Mouse (Mus musculus) hindbrain, embryonic 16.5 days (tissue): Measurements from ENCODE around the gene Slmap. TPM values are rescaled to one million over a fixed set of nuclear protein-coding genes. Genes with fewer than 3 reads are reported as not detected.
"Not testable (repeated sequence)": the region's sequence is repeated elsewhere in the genome, so short reads cannot be mapped to it uniquely, and the experiment has no call there.

Experiments used
- ATAC-seq: fragments of 200-750 bp; cut with Nextera tagmentation; 2 replicates; pipeline ENCODE4 v1.8.0; 2017; ENCODE audit warnings: moderate TSS enrichment, moderate library complexity
- H3K27ac ChIP-seq: fragments of 300-500 bp; sonication (generic); 2 replicates; pipeline ENCODE4 v1.5.1; 2014; ENCODE audit warnings: low read depth, mild to moderate bottlenecking, control low read depth, low read length, moderate library complexity
- H3K27me3 ChIP-seq: fragments of 300-500 bp; sonication (generic); replicated peaks from 2 replicates; pipeline ENCODE4 v1.6.1; 2014; ENCODE audit warnings: low read length; ENCODE audit not compliant: control insufficient read depth, insufficient read depth
- H3K36me3 ChIP-seq: fragments of 300-500 bp; sonication (generic); 2 replicates; pipeline ENCODE4 v1.6.1; 2014; ENCODE audit warnings: mild to moderate bottlenecking, low read length, moderate library complexity, mixed read lengths; ENCODE audit not compliant: control insufficient read depth, insufficient read depth
- H3K4me1 ChIP-seq: fragments of 300-500 bp; sonication (generic); 2 replicates; pipeline ENCODE4 v1.6.1; 2014; ENCODE audit warnings: low read depth, low read length; ENCODE audit not compliant: control insufficient read depth, insufficient read depth
- H3K4me2 ChIP-seq: fragments of 300-500 bp; sonication (generic); 2 replicates; pipeline ENCODE4 v1.6.1; 2014; ENCODE audit warnings: mild to moderate bottlenecking, low read length, control low read depth, moderate library complexity
- H3K4me3 ChIP-seq: fragments of 300-500 bp; sonication (generic); 2 replicates; pipeline ENCODE4 v1.5.1; 2014; ENCODE audit warnings: mild to moderate bottlenecking, low read length, control low read depth, moderate library complexity
- H3K9ac ChIP-seq: fragments of 300-500 bp; sonication (generic); 2 replicates; pipeline ENCODE4 v1.6.1; 2014; ENCODE audit warnings: low read depth, mild to moderate bottlenecking, control low read depth, low read length, moderate library complexity
- H3K9me3 ChIP-seq: fragments of 300-500 bp; sonication (generic); 2 replicates; pipeline ENCODE4 v1.6.1; 2014; ENCODE audit warnings: mild to moderate bottlenecking, low read length, moderate library complexity; ENCODE audit not compliant: control insufficient read depth
- WGBS: fragments of 180-500 bp; shearing (Covaris S2); extraction: QIAGEN DNeasy Blood & Tissue Kit; methylation state at CpG from one replicate; pipeline ENCODE4 v1.1.7; 2014; 5-methylcytosine and 5-hydroxymethylcytosine counted together
- polyA plus RNA-seq: library from polyadenylated mRNA; unstranded; fragments of >200 nt; fragmentation: Nextera tagmentation; extraction: Ambion mirVana; gene quantifications from 2 replicates; pipeline ENCODE4 v1.2.1, GENCODE M21; 2015

The Slmap gene
- polyA plus RNA-seq, 1 experiment from 2014 or later = 11.4 TPM

DNA sequence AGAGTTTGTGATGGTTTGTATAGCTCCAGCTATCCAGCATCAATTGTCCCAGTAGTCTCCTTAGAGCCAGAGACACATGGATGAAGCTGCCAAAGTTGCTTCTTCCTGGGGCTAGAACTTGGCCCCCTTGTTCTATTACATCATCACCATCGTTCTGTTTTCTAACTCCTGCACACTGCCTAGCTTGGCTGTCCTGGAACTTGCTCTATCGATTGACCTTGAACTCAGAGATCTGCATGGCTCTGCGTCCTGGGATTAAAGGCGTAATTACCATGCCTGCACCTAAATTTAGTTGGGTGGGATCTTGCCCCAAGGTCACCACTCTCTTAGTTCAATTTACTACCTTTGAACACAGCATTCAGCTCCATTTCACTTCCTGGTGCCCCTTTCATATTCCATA is 14.9 kb downstream of the Slmap start:
- Histone ChIP-seq H3K9ac (no peak overlapping the region), H3K27ac (no peak overlapping the region), H3K9me3 (no peaks in the 10 kb centered on the region), H3K4me2 (no peak overlapping the region), H3K4me3 (no peak overlapping the region), H3K4me1 (no peaks in the 10 kb centered on the region), H3K36me3 (no peaks in the 10 kb centered on the region), H3K27me3 (no peaks in the 10 kb centered on the region)
- WGBS = 92% methylated on average over 4 of the region's 4 CpGs
- no peak for ATAC-seq

DNA sequence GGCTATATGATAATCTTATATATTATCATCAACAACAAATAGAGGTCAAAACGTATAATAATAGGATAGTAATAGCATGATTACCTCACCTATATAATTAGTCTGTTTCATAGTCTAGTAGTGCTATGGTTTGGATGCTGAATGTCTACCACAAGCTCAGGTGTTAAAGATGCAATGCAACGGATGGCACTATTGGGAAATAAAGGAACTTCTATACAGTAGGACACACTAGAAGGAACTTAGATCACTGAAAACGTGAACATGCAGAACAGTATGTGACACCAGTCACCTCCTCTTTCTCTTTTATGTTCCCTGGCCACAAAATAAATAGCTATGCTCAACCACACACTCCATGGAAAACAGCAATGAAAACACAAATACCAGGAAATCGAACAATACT is 16.9 kb downstream of the Slmap start:
- whole genome bisulfite sequencing = 93% methylated on average over 4 of the region's 4 CpGs
- no peak for ATAC-seq
- no peaks in the 10 kb centered on the region for H3K36me3 ChIP-seq

DNA sequence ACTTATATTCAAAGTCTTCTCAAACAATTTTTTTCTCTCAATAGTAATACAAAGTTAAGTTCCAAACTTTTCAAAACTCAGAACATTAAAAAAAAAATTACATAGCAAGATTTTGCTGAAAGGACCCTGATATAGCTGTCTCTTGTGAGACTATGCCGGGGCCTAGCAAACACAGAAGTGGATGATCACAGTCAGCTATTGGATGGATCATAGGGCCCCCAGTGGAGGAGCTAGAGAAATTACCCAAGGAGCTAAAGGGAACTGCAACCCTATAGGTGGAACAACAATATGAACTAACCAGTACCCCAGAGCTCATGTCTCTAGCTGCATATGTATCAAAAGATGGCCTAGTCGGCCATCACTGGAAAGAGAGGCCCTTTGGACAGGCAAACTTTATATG is 18.5 kb downstream of the Slmap start:
- ATAC-seq, H3K36me3 ChIP-seq, H3K27ac ChIP-seq, H3K4me3 ChIP-seq, H3K4me2 ChIP-seq, H3K9me3 ChIP-seq, H3K4me1 ChIP-seq, H3K9ac ChIP-seq, H3K27me3 ChIP-seq: not testable (repeated sequence)
- 79% methylated on average over 2 of the region's 2 CpGs for WGBS

More for the DNA sequence above, 16.9 kb downstream of the Slmap start:
- Histone ChIP-seq H3K4me3 (no peak overlapping the region), H3K9ac (no peak overlapping the region), H3K27ac (no peak overlapping the region), H3K9me3 (no peaks in the 10 kb centered on the region), H3K4me2 (no peak overlapping the region), H3K4me1 (no peaks in the 10 kb centered on the region), H3K27me3 (no peaks in the 10 kb centered on the region)

- Histone ChIP-seq H3K4me2 (no peak overlapping the region), H3K36me3 (no peaks in the 10 kb centered on the region), H3K27ac (no peak overlapping the region), H3K9ac (no peak overlapping the region), H3K9me3 (no peaks in the 10 kb centered on the region), H3K4me3 (no peak overlapping the region), H3K27me3 (no peaks in the 10 kb centered on the region), H3K4me1 (no peaks in the 10 kb centered on the region)
- ATAC-seq = no peak
- whole genome bisulfite sequencing = 91% methylated on average over 9 of the region's 9 CpGs
Observed at GRCm38 (mm10) chr14:26515802-26516201, 18.9 kb downstream of the Slmap start.

GRCm38 (mm10) chr14:26510545-26510944 is 24.2 kb downstream of the Slmap start:
- 82% methylated on average over 2 of the region's 2 CpGs for WGBS

DNA sequence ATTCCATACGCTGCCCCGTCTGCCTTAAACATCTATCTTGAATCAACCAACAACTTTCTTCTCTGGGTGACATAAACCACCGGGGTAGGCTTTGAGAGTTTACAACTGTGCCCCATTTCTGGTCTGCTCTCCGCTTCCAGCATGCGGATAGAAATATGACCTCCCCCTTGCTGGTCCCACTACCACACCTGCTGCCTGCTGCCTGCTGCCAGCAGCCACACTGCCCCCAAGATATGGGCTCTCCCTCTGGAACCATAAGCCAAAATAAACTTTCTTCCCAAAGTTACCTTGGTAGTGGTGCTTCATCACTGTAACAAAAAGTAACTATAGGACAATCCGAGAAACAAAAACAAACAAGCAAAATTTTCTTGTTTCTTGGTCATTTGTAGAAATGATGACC is 26.6 kb downstream of the Slmap start:
- WGBS = 94% methylated on average over 6 of the region's 6 CpGs
- H3K4me1 ChIP-seq = no peaks in the 10 kb centered on the region
- ATAC-seq = no peak
- H3K27ac ChIP-seq = no peak overlapping the region
- no peak overlapping the region for H3K4me3 ChIP-seq
- H3K9me3 ChIP-seq = no peaks in the 10 kb centered on the region
- H3K36me3 ChIP-seq = no peaks in the 10 kb centered on the region
- no peak overlapping the region for H3K9ac ChIP-seq
- no peaks in the 10 kb centered on the region for H3K27me3 ChIP-seq
- H3K4me2 ChIP-seq = no peak overlapping the region

More at GRCm38 (mm10) chr14:26510545-26510944, 24.2 kb downstream of the Slmap start:
- ATAC-seq = no peak
- Histone ChIP-seq H3K4me1 (no peaks in the 10 kb centered on the region), H3K36me3 (no peaks in the 10 kb centered on the region), H3K27me3 (no peaks in the 10 kb centered on the region), H3K4me2 (no peak overlapping the region), H3K4me3 (no peak overlapping the region), H3K9ac (no peak overlapping the region), H3K27ac (no peak overlapping the region), H3K9me3 (no peaks in the 10 kb centered on the region)

GRCm38 (mm10) chr14:26507361-26507760 is 27.4 kb downstream of the Slmap start:
- H3K36me3 ChIP-seq = no peaks in the 10 kb centered on the region
- no peak for ATAC-seq
- no peak overlapping the region for H3K27ac ChIP-seq
- H3K4me3 ChIP-seq = no peak overlapping the region
- H3K9ac ChIP-seq = no peak overlapping the region
- H3K27me3 ChIP-seq = no peaks in the 10 kb centered on the region
- H3K4me1 ChIP-seq = no peaks in the 10 kb centered on the region
- H3K4me2 ChIP-seq = no peak overlapping the region
- 79% methylated on average over 4 of the region's 4 CpGs for WGBS
- no peaks in the 10 kb centered on the region for H3K9me3 ChIP-seq

DNA sequence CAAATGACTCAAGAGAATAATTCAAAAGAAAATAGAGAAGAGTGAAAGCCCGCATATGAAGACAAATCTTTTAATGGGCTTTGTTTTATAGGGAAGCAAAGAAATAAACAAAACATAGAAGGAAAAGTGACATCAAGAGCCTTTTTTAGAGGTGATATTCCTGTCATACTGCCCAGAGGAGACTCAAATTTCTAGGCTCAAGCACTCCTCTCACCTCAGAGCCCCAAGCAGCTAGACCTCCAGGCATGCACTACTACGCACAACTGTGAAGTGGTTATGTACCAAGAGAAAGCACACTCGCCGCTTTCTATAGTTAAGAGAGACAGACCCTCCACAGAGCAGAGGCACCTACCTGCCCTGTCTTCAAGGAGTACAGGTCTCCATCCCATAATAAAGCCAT is 30.2 kb downstream of the Slmap start:
- no peak overlapping the region for H3K9ac ChIP-seq
- no peak overlapping the region for H3K4me3 ChIP-seq
- H3K27me3 ChIP-seq = no peaks in the 10 kb centered on the region
- ATAC-seq = no peak
- no peaks in the 10 kb centered on the region for H3K36me3 ChIP-seq
- H3K4me1 ChIP-seq = no peaks in the 10 kb centered on the region
- H3K9me3 ChIP-seq = no peaks in the 10 kb centered on the region
- H3K27ac ChIP-seq = no peak overlapping the region
- 96% methylated on average over 4 of the region's 4 CpGs for WGBS
- H3K4me2 ChIP-seq = no peak overlapping the region

DNA sequence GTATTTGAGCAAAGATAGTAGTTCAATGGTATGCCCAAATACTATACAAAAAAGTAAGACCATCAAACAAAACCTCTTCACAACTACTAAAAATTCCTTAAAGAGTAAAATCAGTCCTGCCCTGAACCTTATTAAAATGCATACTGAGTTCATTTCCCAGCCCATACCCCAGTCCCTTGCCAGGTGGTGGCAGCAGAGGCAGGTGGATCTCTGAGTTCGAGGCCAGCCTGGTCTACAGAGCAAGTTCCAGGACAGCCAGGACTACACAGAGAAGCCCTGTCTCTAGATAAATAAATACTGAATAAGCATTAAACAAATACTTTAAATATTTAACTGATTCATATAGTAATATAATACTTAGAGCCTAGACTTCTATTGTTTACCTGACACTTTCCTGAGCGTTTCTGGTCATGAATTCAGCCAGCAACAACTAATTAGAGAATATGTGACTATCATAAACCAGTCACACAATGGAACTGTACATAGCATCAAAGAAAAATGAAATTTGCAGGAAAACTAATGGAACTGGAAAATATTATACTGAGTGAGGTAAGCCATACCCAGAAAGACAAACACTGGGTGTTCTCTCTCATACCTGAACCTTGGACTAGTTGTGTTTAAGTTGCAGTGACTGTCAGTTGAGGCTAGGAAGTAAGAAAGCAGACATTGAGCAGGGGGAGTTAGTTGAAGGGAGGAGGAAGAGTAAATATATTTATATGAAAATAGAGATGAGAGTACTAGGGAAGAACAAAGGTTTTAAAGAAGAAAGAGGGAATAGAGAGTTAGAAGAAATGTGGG is 34.4 kb downstream of the Slmap start:
- no peaks in the 10 kb centered on the region for H3K9me3 ChIP-seq
- H3K4me1 ChIP-seq = no peaks in the 10 kb centered on the region
- H3K9ac ChIP-seq = no peak overlapping the region
- no peak overlapping the region for H3K27ac ChIP-seq
- 91% methylated on average over 2 of the region's 2 CpGs for WGBS
- ATAC-seq = no peak
- no peak overlapping the region for H3K4me2 ChIP-seq
- no peaks in the 10 kb centered on the region for H3K36me3 ChIP-seq
- no peaks in the 10 kb centered on the region for H3K27me3 ChIP-seq
- no peak overlapping the region for H3K4me3 ChIP-seq
